Mouse (Mus musculus): ENCODE data around the gene Rin2.
"Not testable (repeated sequence)": the region's sequence is repeated elsewhere in the genome, so short reads cannot be mapped to it uniquely, and the experiment has no call there.

- TF ChIP-seq CTCF (IDR thresholded peaks at IDR 0.05; ENCODE audit: low read depth, low read length); TAL1 (conservative IDR thresholded peaks at IDR 0.05; ENCODE audit: low read depth, low read length): not testable (repeated sequence)
Measured at GRCm38 (mm10) chr2:145722304-145722703, 47.3 kb downstream of the Rin2 start.

Measured in G1E (cell line).